Mouse (Mus musculus): ENCODE data around the gene Znfx1.

Znfx1 gene

GRCm38 (mm10) chr2:167071641-167072601 lies 9.1 kb upstream of the Znfx1 start:
- DNase-seq (ENCODE audit: low read depth) = peak; percentile 98

GRCm38 (mm10) chr2:167071266-167071640 lies 8.4 kb upstream of the Znfx1 start:
- no peak for DNase-seq (ENCODE audit: low read depth)

GRCm38 (mm10) chr2:167070341-167070740 lies 7.5 kb upstream of the Znfx1 start:
- DNase-seq (ENCODE audit: low read depth) = no peak

- no peak for DNase-seq (ENCODE audit: low read depth)
Observed at GRCm38 (mm10) chr2:167067575-167067974, 4.8 kb upstream of the Znfx1 start.

GRCm38 (mm10) chr2:167066528-167067516 lies 4.0 kb upstream of the Znfx1 start:
- no peak for DNase-seq (ENCODE audit: low read depth)

- DNase-seq (ENCODE audit: low read depth) = no peak
Observed at GRCm38 (mm10) chr2:167066031-167066430, 3.2 kb upstream of the Znfx1 start.

GRCm38 (mm10) chr2:167064601-167065295 lies 1.9 kb upstream of the Znfx1 start:
- DNase-seq (ENCODE audit: low read depth) = no peak

- DNase-seq (ENCODE audit: low read depth) = peak; percentile 49
Observed at GRCm38 (mm10) chr2:167063906-167064496, 1.2 kb upstream of the Znfx1 start.

- peak; percentile 98 for DNase-seq (ENCODE audit: low read depth)
Observed at GRCm38 (mm10) chr2:167062497-167062911, 311 bp downstream of the Znfx1 start.

- peak; percentile 43 for DNase-seq (ENCODE audit: low read depth)
Observed at GRCm38 (mm10) chr2:167061381-167062034, 1.3 kb downstream of the Znfx1 start.

- no peak for DNase-seq (ENCODE audit: low read depth)
Observed at GRCm38 (mm10) chr2:167060761-167061160, 2.1 kb downstream of the Znfx1 start.

- DNase-seq (ENCODE audit: low read depth) = no peak
Observed at GRCm38 (mm10) chr2:167060360-167060759, 2.5 kb downstream of the Znfx1 start.

GRCm38 (mm10) chr2:167059960-167060359 lies 2.9 kb downstream of the Znfx1 start:
- DNase-seq (ENCODE audit: low read depth) = no peak

GRCm38 (mm10) chr2:167059536-167059935 lies 3.3 kb downstream of the Znfx1 start:
- no peak for DNase-seq (ENCODE audit: low read depth)

GRCm38 (mm10) chr2:167058814-167059387 lies 3.9 kb downstream of the Znfx1 start:
- no peak for DNase-seq (ENCODE audit: low read depth)

GRCm38 (mm10) chr2:167058201-167058600 lies 4.6 kb downstream of the Znfx1 start:
- DNase-seq (ENCODE audit: low read depth) = peak; percentile 43

GRCm38 (mm10) chr2:167056942-167057323 lies 5.9 kb downstream of the Znfx1 start:
- no peak for DNase-seq (ENCODE audit: low read depth)

GRCm38 (mm10) chr2:167056210-167056941 lies 6.4 kb downstream of the Znfx1 start:
- no peak for DNase-seq (ENCODE audit: low read depth)

- DNase-seq (ENCODE audit: low read depth) = no peak
Observed at GRCm38 (mm10) chr2:167055386-167055785, 7.4 kb downstream of the Znfx1 start.

All from induced T-regulatory cell, adult 2 months (primary cell).